Mouse (Mus musculus) ES-Bruce4 (cell line): ENCODE data around the gene Sarm1.

Experiments used
- CTCF ChIP-seq: IDR thresholded peaks from one replicate; pipeline ENCODE4 v1.8.1; 2011; ENCODE audit warnings: low read depth, low read length
- EP300 ChIP-seq: IDR thresholded peaks from 2 replicates; pipeline ENCODE4 v1.6.1; 2011; ENCODE audit warnings: low read depth, low read length; ENCODE audit not compliant: insufficient read depth
- POLR2A ChIP-seq: IDR thresholded peaks from one replicate; pipeline ENCODE4 v1.8.1; 2011; ENCODE audit warnings: low read length; ENCODE audit not compliant: insufficient read depth

- TF ChIP-seq CTCF (no peak), EP300 (no peak), POLR2A (no peak)
Observed at GRCm38 (mm10) chr11:78521880-78522279, 24.3 kb upstream of the Sarm1 start.
